Mouse (Mus musculus) urinary bladder, postnatal 4 days (tissue): ENCODE results near the gene Cirbp.

Experiments
- DNase-seq, 2 experiments: peaks; one replicate each; pipeline ENCODE4 v3.0.0; 2021 to 2022; ENCODE audit warnings: low spot score in 2 of 2

Cirbp gene

GRCm38 (mm10) chr10:80165392-80166128 lies at the start of gene Cirbp:
Cirbp (plus strand) TSS chr10:80165985.
- peak in 1 of 2 experiments; percentile 25 for DNase-seq

- no peak for DNase-seq
Observed at GRCm38 (mm10) chr10:80116563-80116926, 49.2 kb upstream of the Cirbp start.

- DNase-seq: no peak
Observed at GRCm38 (mm10) chr10:80116927-80117691, 48.7 kb upstream of the Cirbp start.

GRCm38 (mm10) chr10:80117736-80118135 lies 48.0 kb upstream of the Cirbp start:
- DNase-seq: no peak

GRCm38 (mm10) chr10:80118552-80118951 lies 47.2 kb upstream of the Cirbp start:
- DNase-seq: no peak

GRCm38 (mm10) chr10:80120146-80120545 lies 45.6 kb upstream of the Cirbp start:
- no peak for DNase-seq

GRCm38 (mm10) chr10:80121639-80122038 lies 44.1 kb upstream of the Cirbp start:
- DNase-seq: no peak

GRCm38 (mm10) chr10:80123932-80124562 lies 41.7 kb upstream of the Cirbp start:
- DNase-seq: no peak

GRCm38 (mm10) chr10:80127920-80128319 lies 37.9 kb upstream of the Cirbp start:
- no peak for DNase-seq

GRCm38 (mm10) chr10:80129846-80130245 lies 35.9 kb upstream of the Cirbp start:
- peak in 1 of 2 experiments; percentile 21 for DNase-seq

GRCm38 (mm10) chr10:80130403-80131031 lies 35.3 kb upstream of the Cirbp start:
- DNase-seq: peak in 1 of 2 experiments; percentile 25

- peak in 1 of 2 experiments; percentile 19 for DNase-seq
Observed at GRCm38 (mm10) chr10:80131316-80131951, 34.4 kb upstream of the Cirbp start.

GRCm38 (mm10) chr10:80131952-80132350 lies 33.8 kb upstream of the Cirbp start:
- no peak for DNase-seq

GRCm38 (mm10) chr10:80133226-80133849 lies 32.4 kb upstream of the Cirbp start:
- no peak for DNase-seq

- DNase-seq: no peak
Observed at GRCm38 (mm10) chr10:80134421-80134820, 31.4 kb upstream of the Cirbp start.

GRCm38 (mm10) chr10:80135161-80135560 lies 30.6 kb upstream of the Cirbp start:
- no peak for DNase-seq

GRCm38 (mm10) chr10:80135641-80136040 lies 30.1 kb upstream of the Cirbp start:
- no peak for DNase-seq

GRCm38 (mm10) chr10:80136179-80136951 lies 29.4 kb upstream of the Cirbp start:
- no peak for DNase-seq

GRCm38 (mm10) chr10:80136952-80137625 lies 28.7 kb upstream of the Cirbp start:
- DNase-seq: no peak
